Mouse (Mus musculus) bone marrow macrophage, adult 2 months (primary cell): ENCODE data around the gene E130218I03Rik.

Source experiments
- CTCF ChIP-seq: IDR thresholded peaks from 2 replicates; pipeline ENCODE4 v1.5.1; 2012; ENCODE audit warnings: low read depth, mild to moderate bottlenecking, low read length, moderate library complexity
- POLR2A ChIP-seq: IDR thresholded peaks from 2 replicates; pipeline ENCODE4 v1.6.1; 2012; ENCODE audit warnings: mild to moderate bottlenecking, low read depth, low read length, borderline replicate concordance

DNA sequence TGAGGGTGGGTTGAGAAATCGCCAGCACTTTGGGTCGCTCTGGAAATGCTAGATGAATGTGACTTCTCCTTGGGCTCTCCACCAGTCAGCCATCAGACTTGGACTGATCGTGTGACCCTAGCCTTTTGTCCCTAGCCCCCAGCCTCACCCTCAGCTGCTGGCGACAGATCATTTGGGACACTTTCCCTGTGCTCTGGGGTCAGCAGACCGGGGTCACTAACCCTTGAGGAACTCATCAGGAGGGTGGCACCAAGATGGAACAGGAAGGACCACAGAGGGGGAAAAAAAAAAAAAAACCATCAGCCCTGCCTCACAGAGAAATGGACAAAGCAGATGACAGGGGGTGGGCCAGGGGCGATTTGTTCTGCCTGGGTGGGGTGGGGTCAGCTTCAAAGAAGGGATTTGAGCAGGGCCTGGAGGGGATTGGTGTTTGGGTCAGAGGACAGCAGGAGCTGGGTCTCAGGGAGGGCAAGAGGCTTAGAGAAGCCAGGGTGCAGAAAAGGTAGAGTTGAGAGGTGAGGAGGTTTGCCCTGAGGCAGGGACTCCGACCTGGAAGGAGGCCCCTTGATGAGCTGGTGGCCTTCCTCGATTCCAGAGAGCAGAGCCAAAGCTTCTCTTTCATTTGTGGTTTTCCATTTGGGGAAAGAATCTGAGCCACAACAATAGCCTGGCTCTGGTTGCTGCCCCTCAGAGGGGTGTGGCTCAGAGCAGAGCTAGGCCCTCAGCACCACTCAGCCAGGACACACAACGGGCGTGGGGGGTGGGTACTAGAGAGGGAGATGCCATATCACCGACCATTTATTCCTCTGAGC lies 13.9 kb downstream of the E130218I03Rik start:
- TF ChIP-seq CTCF (no peak), POLR2A (no peak)
